Mouse (Mus musculus) frontal cortex, adult 2 months (tissue): ENCODE data around the gene Clec4d. TPM values are rescaled to one million over a fixed set of nuclear protein-coding genes. Genes with fewer than 3 reads are reported as not detected.
"Not testable (repeated sequence)": the region's sequence is repeated elsewhere in the genome, so short reads cannot be mapped to it uniquely, and the experiment has no call there.

Experiments used
- DNase-seq, 2 experiments: peaks; one replicate each; pipeline ENCODE4 v3.0.0; 2022; ENCODE audit warnings: low spot score in 1 of 2; ENCODE audit errors: extremely low spot score in 1 of 2
- polyA plus RNA-seq: library from polyadenylated mRNA; depleted of rRNA; stranded (reverse); fragments of >200 nt; gene quantifications from 2 replicates; pipeline ENCODE4 v1.2.3, GENCODE M21; 2012; rRNA removed

Gene Clec4d
- 0.12 TPM in 1 of 2 replicates, not detected in the other for polyA plus RNA-seq

- DNase-seq, result no peak
Observed at GRCm38 (mm10) chr6:123261555-123262161, at the start of gene Clec4d. Gene Clec4d (plus strand): TSS chr6:123262111.

GRCm38 (mm10) chr6:123227519-123228166 is 34.3 kb upstream of the Clec4d start:
- no peak for DNase-seq

- no peak for DNase-seq
Observed at GRCm38 (mm10) chr6:123229644-123230043, 32.3 kb upstream of the Clec4d start, which contains the start of gene Clec4n. Gene Clec4n (plus strand): TSS chr6:123229843.

- no peak for DNase-seq
Observed at GRCm38 (mm10) chr6:123231149-123231548, 30.8 kb upstream of the Clec4d start.

GRCm38 (mm10) chr6:123237582-123237981 is 24.3 kb upstream of the Clec4d start:
- DNase-seq, result no peak

- DNase-seq, result no peak
Observed at GRCm38 (mm10) chr6:123244201-123244600, 17.7 kb upstream of the Clec4d start.

- DNase-seq, result not testable (repeated sequence)
Observed at GRCm38 (mm10) chr6:123248862-123249261, 13.0 kb upstream of the Clec4d start.

- DNase-seq, result no peak
Observed at GRCm38 (mm10) chr6:123252735-123253134, 9.2 kb upstream of the Clec4d start.

- no peak for DNase-seq
Observed at GRCm38 (mm10) chr6:123258946-123259345, 3.0 kb upstream of the Clec4d start.

- no peak for DNase-seq
Observed at GRCm38 (mm10) chr6:123259889-123260603, 1.9 kb upstream of the Clec4d start.

- no peak for DNase-seq
Observed at GRCm38 (mm10) chr6:123260868-123261267, 1.0 kb upstream of the Clec4d start.

- DNase-seq, result no peak
Observed at GRCm38 (mm10) chr6:123264194-123264593, 2.3 kb downstream of the Clec4d start.

GRCm38 (mm10) chr6:123265809-123266208 is 3.9 kb downstream of the Clec4d start:
- no peak for DNase-seq

GRCm38 (mm10) chr6:123266945-123267344 is 5.0 kb downstream of the Clec4d start:
- DNase-seq, result no peak

- peak; percentile 5 to 53 for DNase-seq
Observed at GRCm38 (mm10) chr6:123279443-123279842, 17.5 kb downstream of the Clec4d start.

GRCm38 (mm10) chr6:123286311-123286710 is 24.4 kb downstream of the Clec4d start:
- no peak for DNase-seq

- no peak for DNase-seq
Observed at GRCm38 (mm10) chr6:123288931-123289330, 27.0 kb downstream of the Clec4d start.

GRCm38 (mm10) chr6:123289753-123290152 is 27.8 kb downstream of the Clec4d start, which contains the start of gene Clec4e:
Gene Clec4e (minus strand): TSS chr6:123289870.
- DNase-seq, result no peak

GRCm38 (mm10) chr6:123292751-123293400 is 31.0 kb downstream of the Clec4d start:
- DNase-seq, result no peak

GRCm38 (mm10) chr6:123293509-123293908 is 31.6 kb downstream of the Clec4d start:
- not testable (repeated sequence) for DNase-seq

GRCm38 (mm10) chr6:123296687-123297086 is 34.8 kb downstream of the Clec4d start:
- DNase-seq, result no peak
